In the genomic region with DNA sequence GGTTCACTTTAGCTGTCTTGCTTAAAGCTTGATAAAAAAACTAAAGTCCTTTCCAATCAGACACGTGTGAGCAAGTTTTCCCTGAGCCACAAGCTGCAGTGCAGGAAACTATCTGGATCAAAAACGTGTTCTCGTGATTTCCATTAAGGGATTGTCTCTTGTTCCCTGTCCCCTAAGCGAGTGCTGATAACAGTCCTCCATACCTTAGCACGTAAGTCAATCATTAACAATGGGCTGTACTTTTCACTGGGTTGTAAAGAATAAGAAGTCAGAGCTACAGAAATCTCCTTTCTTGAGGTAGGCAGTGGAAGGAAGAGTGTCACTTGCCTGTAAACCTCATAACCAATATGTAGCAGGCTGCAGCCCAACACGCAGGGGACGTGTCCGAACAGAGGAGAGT, we compare ENCODE assay signal across 22 mouse cellular contexts. TPM values are rescaled to one million over a fixed set of nuclear protein-coding genes. Genes with fewer than 3 reads are reported as not detected.
DNase-seq lines count a peak whose midpoint lies in the region; ATAC-seq lines count a peak whose summit lies in the region.
"Had no signal": no experiment of that assay in that cellular context is flagged by ENCODE, and none has a peak within 500 bp of the region (broad histone marks: within the 10 kb centered on the region; RNA-seq: fewer than 3 reads in every experiment).

No protein-coding gene starts in this region.

- H3K4me2 ChIP-seq in kidney, embryonic 15.5 days = no peak overlapping the region
- H3K4me2 ChIP-seq in kidney, embryonic 14.5 days (replicated peaks; ENCODE audit: low read depth, low read length) = no peak overlapping the region
- H3K4me2 ChIP-seq in intestine, embryonic 16.5 days (ENCODE audit: low read depth, low read length) = 0 out of 2 replicates have a peak overlapping the region, but pooled peaks have one; percentile 20
- no peak overlapping the region for H3K4me2 ChIP-seq in stomach, embryonic 14.5 days (replicated peaks; ENCODE audit: low read depth, low read length)
- H3K4me2 ChIP-seq: forebrain, embryonic 13.5 days; hindbrain, embryonic 12.5 days had no signal

- ATAC-seq in kidney, embryonic 15.5 days (replicated peaks; ENCODE audit: low FRiP score) = 0 out of 2 replicates have a peak, but pooled peaks have one; percentile 52
- ATAC-seq in kidney, embryonic 14.5 days (ENCODE audit: low FRiP score, low TSS enrichment) = no peak
- peak; percentile 96 for ATAC-seq in intestine, embryonic 16.5 days
- ATAC-seq in stomach, embryonic 14.5 days (ENCODE audit: insufficient number of reproducible peaks, insufficient read depth, low FRiP score, low read depth) = peak; percentile 72
- ATAC-seq: CD4-positive, CD25-positive, alpha-beta regulatory T cell, adult 4 months; forebrain, embryonic 13.5 days; forebrain, postnatal 0 days had no signal

- no peak overlapping the region for H3K9ac ChIP-seq in kidney, embryonic 15.5 days
- H3K9ac ChIP-seq in kidney, embryonic 14.5 days (ENCODE audit: low read depth, low read length) = no peak overlapping the region
- no peak overlapping the region for H3K9ac ChIP-seq in intestine, embryonic 16.5 days (ENCODE audit: low read depth, low read length)
- no peak overlapping the region for H3K9ac ChIP-seq in stomach, embryonic 14.5 days (replicated peaks; ENCODE audit: low read depth, low read length)
- H3K9ac ChIP-seq: forebrain, embryonic 13.5 days; forebrain, postnatal 0 days; hindbrain, embryonic 12.5 days had no signal

- H3K36me3 ChIP-seq in kidney, embryonic 15.5 days = no peaks in the 10 kb centered on the region
- H3K36me3 ChIP-seq in kidney, embryonic 14.5 days (ENCODE audit: control insufficient read depth, insufficient read depth, low read length) = no peaks in the 10 kb centered on the region
- no peaks in the 10 kb centered on the region for H3K36me3 ChIP-seq in intestine, embryonic 16.5 days (ENCODE audit: control insufficient read depth, insufficient read depth, low read length)
- H3K36me3 ChIP-seq in stomach, embryonic 14.5 days (ENCODE audit: control insufficient read depth, insufficient read depth, low read length) = no peaks in the 10 kb centered on the region
- H3K36me3 ChIP-seq: embryonic facial prominence, embryonic 10.5 days; G1E; heart, embryonic 10.5 days; hindbrain, embryonic 12.5 days had no signal

- no peak for DNase-seq in neural tube, embryonic 10.5 days (ENCODE audit: extremely low spot score, low spot score)
- no peak for DNase-seq in yolk sac, embryonic 10.5 days (ENCODE audit: low spot score)
- DNase-seq in natural killer cell, adult 2 months (ENCODE audit: low spot score in 2 of 2) = no peak
- DNase-seq: adrenal gland, adult 8-10 months; adrenal gland, postnatal 36 days; B cell, adult 2 months; cerebellum, adult 2 months; cerebellum, postnatal 10 days; forebrain, postnatal 0 days; gastrocnemius, postnatal 10 days; heart, adult 18-20 months; heart, postnatal 4 days had no signal

- H3K9me3 ChIP-seq in kidney, embryonic 15.5 days (replicated peaks) = no peaks in the 10 kb centered on the region
- H3K9me3 ChIP-seq in kidney, embryonic 14.5 days (ENCODE audit: control insufficient read depth, low read length) = no peaks in the 10 kb centered on the region
- H3K9me3 ChIP-seq in intestine, embryonic 16.5 days (ENCODE audit: control insufficient read depth, low read length) = no peaks in the 10 kb centered on the region
- no peaks in the 10 kb centered on the region for H3K9me3 ChIP-seq in stomach, embryonic 14.5 days (ENCODE audit: control insufficient read depth, low read depth, low read length)
- H3K9me3 ChIP-seq: embryonic facial prominence, embryonic 10.5 days; forebrain, embryonic 13.5 days; G1E; heart, embryonic 10.5 days; hindbrain, embryonic 12.5 days had no signal

- no peaks in the 10 kb centered on the region for H3K4me1 ChIP-seq in kidney, embryonic 15.5 days
- H3K4me1 ChIP-seq in kidney, embryonic 14.5 days (ENCODE audit: control insufficient read depth, insufficient read depth, low read length) = no peaks in the 10 kb centered on the region
- H3K4me1 ChIP-seq in intestine, embryonic 16.5 days (ENCODE audit: control insufficient read depth, insufficient read depth, low read length) = peaks cover 10% of the 10 kb centered on the region
- H3K4me1 ChIP-seq in stomach, embryonic 14.5 days (ENCODE audit: control insufficient read depth, insufficient read depth, low read length) = no peaks in the 10 kb centered on the region
- H3K4me1 ChIP-seq: embryonic facial prominence, embryonic 10.5 days; forebrain, embryonic 13.5 days; hindbrain, embryonic 12.5 days had no signal

- H3K4me3 ChIP-seq in kidney, embryonic 15.5 days (replicated peaks) = no peak overlapping the region
- no peak overlapping the region for H3K4me3 ChIP-seq in kidney, embryonic 14.5 days (ENCODE audit: low read length)
- peak overlapping the region; percentile 43 for H3K4me3 ChIP-seq in intestine, embryonic 16.5 days (ENCODE audit: low read length)
- H3K4me3 ChIP-seq in stomach, embryonic 14.5 days (ENCODE audit: low read depth, low read length) = no peak overlapping the region
- H3K4me3 ChIP-seq: embryonic facial prominence, embryonic 10.5 days; forebrain, embryonic 13.5 days; heart, embryonic 10.5 days; hindbrain, embryonic 12.5 days had no signal

- H3K27ac ChIP-seq in kidney, embryonic 15.5 days = no peak overlapping the region
- H3K27ac ChIP-seq in kidney, embryonic 14.5 days (ENCODE audit: low read depth, low read length) = no peak overlapping the region
- H3K27ac ChIP-seq in intestine, embryonic 16.5 days (ENCODE audit: low read length) = peak overlapping the region; percentile 82
- H3K27ac ChIP-seq in stomach, embryonic 14.5 days (ENCODE audit: low read length) = no peak overlapping the region
- H3K27ac ChIP-seq: embryonic facial prominence, embryonic 10.5 days; forebrain, embryonic 13.5 days; heart, embryonic 10.5 days; hindbrain, embryonic 12.5 days had no signal

- WGBS in kidney, embryonic 15.5 days = 73% methylated on average over 8 of the region's 8 CpGs
- 79% methylated on average over 8 of the region's 8 CpGs for WGBS in kidney, embryonic 14.5 days
- WGBS in intestine, embryonic 16.5 days = 55% methylated on average over 8 of the region's 8 CpGs
- WGBS in stomach, embryonic 14.5 days = 65% methylated on average over 8 of the region's 8 CpGs

- H3K27me3 ChIP-seq in kidney, embryonic 15.5 days = no peaks in the 10 kb centered on the region
- no peaks in the 10 kb centered on the region for H3K27me3 ChIP-seq in kidney, embryonic 14.5 days (ENCODE audit: control insufficient read depth, insufficient read depth, low read length)
- no peaks in the 10 kb centered on the region for H3K27me3 ChIP-seq in intestine, embryonic 16.5 days (replicated peaks; ENCODE audit: control insufficient read depth, insufficient read depth, low read length)
- no peaks in the 10 kb centered on the region for H3K27me3 ChIP-seq in stomach, embryonic 14.5 days (ENCODE audit: control insufficient read depth, insufficient read depth, low read length)
- H3K27me3 ChIP-seq: forebrain, embryonic 13.5 days; hindbrain, embryonic 12.5 days had no signal

RNA-seq across cellular contexts. Expression of a gene that starts 38.7 kb away (rescaled TPM):
- polyA plus RNA-seq in kidney, embryonic 15.5 days (2015; fragmentation: Nextera tagmentation; extraction: Ambion mirVana) = 3.3 and 4.0 TPM in 2 replicates
- polyA plus RNA-seq in kidney, embryonic 14.5 days (2014; fragmentation: Nextera tagmentation; extraction: Ambion mirVana) = 1.4 and 2.5 TPM in 2 replicates
- polyA plus RNA-seq in intestine, embryonic 16.5 days (2015; fragmentation: Nextera tagmentation; extraction: Ambion mirVana) = 45.7 and 55.2 TPM in 2 replicates
- polyA plus RNA-seq in stomach, embryonic 14.5 days (2014; fragmentation: Nextera tagmentation; extraction: Ambion mirVana) = 2.6 and 3.0 TPM in 2 replicates
- polyA plus RNA-seq: G1E had no signal
